Mouse (Mus musculus) thymus, postnatal 0 days (tissue): ENCODE data around the gene Stambp. TPM values are rescaled to one million over a fixed set of nuclear protein-coding genes. Genes with fewer than 3 reads are reported as not detected.
"Not testable (repeated sequence)": the region's sequence is repeated elsewhere in the genome, so short reads cannot be mapped to it uniquely, and the experiment has no call there.

Experiments
- DNase-seq: peaks from one replicate; pipeline ENCODE4 v3.0.0-alpha.2; 2015; ENCODE audit warnings: low spot score
- polyA plus RNA-seq: library from polyadenylated mRNA; unstranded; fragments of >200 nt; fragmentation: Nextera tagmentation; extraction: Ambion mirVana; gene quantifications from 2 replicates; pipeline ENCODE4 v1.2.1, GENCODE M21; 2015

Gene Stambp
- 29.6 and 30.0 TPM in 2 replicates for polyA plus RNA-seq

DNA sequence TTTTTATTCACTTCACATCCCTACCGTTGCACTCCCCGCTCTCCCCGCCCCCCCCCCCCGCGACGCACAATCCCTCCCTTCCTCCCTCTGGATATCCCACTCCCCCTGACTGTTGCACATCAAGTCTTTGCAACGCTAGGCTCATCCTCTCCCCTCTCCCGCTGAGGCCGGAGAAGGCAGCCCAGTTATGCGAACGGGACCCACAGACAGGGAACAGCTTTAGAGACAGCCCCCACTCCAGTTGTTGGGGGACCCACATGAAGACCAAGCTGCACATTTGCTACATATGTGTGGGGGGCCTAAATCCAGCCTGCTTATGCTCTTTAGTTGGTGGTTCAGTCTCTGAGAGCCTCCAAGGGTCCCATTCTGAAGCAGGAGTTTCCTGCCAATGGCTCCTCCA is at the start of gene Stambp:
Stambp (minus strand) TSS at position 59 of the 400 bp plus-strand sequence.
- DNase-seq, result peak; percentile 11

DNA sequence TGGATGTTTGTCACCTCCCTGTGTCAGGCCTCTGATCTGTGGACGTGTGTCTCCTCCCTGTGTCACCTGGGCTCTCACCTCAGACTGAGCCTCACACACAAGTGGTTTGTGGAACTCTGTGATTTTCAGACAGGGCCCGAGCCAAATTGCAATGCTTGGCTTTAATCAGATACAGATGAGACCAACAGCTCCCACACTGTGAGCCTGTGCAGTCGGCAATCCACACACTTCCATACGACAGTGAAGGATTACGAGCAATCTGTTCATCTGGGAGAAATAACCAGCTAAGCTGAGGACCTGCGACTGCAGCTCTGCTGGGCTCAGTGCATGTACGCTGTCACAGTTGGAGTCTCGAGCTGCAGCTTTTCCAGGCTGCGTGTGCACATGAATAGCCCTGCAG is 47.4 kb upstream of the Stambp start:
- DNase-seq, result no peak

DNA sequence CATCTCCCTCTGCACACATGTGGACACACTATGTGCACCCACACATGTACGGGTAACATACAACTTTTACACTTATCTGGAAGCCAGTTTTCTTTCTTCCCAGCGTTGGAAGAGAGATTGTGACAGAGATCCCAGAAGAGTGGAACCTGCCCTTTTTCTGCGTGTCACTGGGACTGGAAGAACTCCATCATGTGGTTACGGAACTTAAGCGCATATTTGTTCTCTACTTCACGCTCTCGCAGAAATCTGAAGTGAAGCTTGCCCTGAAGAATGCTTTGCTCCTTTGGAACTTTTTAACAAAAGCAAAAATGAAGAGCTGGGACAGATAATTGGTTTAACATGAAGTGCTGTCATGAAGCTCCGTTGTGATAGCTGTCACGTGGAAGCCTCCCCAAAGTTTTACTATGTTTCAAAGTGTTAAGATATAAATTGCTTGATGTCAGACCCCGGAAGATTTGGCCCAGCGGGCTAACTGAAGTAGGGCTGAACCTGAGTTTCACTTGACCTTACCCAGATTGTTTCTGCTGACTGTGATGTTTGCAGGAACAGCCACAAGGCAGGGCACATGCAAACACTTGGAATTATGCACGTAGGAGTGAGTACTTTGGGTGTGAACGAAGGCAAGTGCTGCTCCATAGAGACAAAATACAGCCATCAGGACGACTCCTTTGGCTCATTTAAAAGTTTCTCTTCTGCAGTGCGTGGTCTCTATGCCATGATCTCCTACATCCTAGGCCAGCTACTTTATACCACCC is 45.2 kb upstream of the Stambp start:
- DNase-seq, result no peak

DNA sequence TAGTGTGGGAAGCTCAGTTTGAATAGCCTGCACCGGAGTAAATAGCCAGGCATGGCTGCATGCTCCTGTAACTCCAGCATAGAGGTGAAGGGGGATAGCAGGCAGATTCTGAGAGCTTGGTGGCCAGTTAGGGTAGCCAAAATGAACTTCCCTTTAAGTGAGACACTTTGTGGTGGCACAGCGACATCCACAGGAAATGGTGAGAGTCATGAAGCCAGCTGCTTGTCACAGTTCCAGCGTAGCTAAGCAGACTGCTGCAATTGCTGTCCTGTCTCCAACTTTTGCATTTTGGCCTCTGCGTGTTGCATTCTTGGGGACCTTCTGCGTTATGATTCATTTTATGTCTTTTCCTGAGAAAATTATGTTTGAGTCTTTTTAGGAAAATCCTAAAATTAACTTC is 44.0 kb upstream of the Stambp start:
- peak; percentile 36 for DNase-seq

DNA sequence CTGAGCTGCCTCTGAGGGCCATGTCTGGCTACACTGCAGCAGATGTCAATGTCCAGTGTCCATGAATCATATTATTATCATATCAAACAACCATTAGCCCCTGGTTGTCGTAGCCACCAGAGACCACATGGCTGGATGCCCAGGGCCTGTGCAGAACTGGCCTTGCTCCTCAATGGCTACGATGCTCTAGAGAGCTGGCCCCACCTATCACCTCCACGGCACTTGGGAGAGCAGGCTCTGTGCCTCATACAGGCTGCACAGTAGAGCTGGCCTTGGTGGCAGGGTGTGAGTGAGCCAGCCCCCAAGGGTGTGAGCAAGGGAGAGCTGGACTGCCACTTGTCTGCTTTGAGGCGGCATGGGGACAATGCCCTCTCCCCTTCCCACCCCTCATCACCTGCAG is 41.9 kb upstream of the Stambp start:
- DNase-seq, result no peak

DNA sequence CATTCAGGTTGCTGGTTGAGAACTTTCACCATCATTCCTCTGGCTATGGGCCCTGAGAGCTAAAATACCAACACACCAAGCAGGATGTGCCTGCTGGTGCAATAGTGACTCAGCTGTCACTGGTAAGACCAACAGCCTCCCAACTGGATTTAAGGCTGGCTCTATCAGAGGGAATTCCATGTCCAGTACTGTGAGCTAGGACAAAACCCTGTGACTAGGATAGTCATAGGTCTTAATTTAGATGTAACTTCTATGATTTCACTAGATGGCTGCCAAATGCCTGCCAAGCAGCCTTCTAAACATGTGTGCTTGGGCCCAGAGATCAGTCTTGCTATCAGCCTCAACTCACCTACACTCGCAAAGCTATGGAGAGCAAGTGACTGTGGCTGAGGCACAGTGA is 40.4 kb upstream of the Stambp start:
- no peak for DNase-seq

DNA sequence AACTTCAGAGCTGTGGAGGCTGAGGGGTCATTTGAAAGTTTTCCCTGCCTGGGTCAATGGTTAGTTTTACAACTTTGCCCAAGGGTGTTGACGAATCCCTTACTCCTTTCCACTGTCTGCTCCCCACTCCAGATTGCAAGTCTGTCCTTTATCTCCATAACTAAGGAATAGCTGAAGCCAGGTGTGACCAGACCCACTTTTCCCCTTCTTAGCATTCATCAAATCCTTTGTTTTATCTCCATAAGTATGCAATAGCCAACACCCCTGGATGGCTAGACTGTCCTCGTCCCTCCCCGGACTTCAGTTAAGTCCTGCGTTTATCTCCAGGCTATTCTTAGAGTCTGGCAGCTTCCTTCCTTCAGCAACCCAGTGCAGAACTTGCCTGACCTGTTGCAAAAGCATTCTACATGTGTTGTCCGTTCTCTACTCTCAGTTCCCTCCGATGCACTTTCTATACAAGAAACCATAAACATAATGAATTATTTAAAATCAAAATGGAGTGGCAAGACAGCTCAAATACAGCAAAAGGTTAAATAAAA is 27.2 kb upstream of the Stambp start:
- DNase-seq, result no peak

DNA sequence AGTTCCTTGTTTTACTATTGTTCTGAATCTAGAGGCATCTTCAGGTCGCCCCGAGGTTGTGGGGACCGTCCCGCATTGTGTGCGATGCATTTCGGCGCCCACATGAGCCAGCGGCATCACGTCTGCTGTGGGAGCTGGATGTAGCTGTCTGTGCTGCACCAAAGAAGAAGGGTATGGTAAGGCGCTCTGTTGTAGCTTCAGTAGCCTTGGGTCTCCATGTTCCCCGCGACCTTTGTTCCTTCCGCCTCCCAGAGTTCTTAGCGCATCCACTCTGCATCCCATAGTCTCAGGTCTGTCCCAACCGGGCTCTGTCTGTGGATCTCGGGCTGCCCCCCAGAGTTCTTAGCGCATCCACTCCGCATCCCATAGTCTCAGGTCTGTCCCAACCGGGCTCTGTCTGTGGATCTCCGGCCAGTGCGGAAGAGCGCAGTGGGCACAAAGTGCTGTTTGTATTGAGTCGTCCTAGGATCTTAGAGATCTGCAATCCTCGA is 26.6 kb upstream of the Stambp start:
- DNase-seq, result no peak

DNA sequence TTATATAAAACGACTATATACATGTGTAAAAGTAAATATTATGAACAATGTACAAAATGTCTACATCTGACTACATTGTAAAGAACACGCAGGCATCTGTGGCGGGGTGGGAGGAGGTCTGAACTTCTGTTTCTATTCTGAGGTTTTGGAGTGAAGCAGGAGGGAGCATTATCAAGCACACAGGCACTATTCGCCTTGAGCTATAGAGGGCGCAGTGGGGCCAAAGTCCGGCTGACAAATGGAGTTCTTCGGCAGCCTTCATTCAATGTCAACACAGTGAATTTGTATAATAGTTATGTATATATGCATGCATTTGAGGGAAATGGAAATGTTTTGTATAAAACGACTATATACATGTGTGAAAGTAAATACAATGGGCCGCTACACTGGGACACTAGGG is 26.1 kb upstream of the Stambp start:
- peak; percentile 62 for DNase-seq

DNA sequence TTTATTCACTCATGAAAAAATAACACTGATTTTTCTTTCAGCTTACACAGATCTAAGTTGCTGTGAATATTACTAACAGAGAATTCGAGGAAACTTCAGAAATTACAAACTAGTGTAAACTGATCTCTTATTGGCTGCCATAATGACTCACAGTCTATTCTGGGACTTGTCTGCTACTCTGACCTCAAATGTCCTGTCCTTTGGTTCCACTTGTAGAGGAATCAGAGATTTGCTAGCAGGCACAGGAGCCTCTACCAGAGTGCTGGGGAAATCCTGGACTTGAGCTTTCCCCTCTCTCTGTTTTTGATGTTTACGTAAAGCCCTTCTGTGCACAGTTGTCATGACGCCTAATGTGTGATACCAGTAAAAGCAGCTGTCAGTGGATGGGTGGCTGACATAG is 25.5 kb upstream of the Stambp start:
- no peak for DNase-seq

DNA sequence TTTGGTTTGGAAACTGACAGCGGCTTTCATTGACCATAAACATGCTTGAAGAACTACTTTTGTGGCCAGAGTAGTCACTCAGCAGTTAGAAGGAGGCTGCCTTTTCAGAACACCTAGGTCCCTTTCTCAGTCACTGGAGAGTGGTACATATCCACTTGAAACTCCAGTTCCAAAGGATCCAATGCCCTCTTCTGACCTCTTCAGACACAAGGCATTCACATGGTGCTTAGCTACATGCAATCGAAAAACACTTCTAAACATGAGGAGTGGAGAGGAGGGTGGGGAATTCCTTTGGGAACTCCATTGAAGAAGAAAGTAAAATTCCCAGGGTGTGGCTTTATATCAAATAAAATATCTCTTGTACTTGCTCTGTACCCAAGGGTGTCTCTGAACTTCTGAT is 22.5 kb upstream of the Stambp start:
- no peak for DNase-seq

DNA sequence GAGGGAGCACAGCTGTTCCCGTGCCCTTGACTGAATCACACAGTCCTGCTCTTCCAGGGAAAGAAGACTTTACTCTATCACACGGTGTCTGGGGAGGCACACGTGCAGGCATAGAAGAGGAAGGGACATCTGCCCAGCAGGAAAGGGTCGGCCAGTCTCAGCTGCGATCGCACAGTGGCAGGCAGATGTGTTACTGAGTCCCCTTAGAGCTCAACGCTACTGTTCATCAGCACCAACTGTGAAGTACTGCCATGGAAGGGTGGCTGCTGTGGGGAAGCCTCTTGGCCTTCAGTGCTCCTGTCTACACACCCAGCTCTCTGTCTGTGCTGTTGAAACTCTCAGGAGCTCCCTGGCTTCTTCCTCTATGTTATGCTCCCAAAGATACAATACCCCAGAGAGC is 21.4 kb upstream of the Stambp start:
- DNase-seq, result no peak

DNA sequence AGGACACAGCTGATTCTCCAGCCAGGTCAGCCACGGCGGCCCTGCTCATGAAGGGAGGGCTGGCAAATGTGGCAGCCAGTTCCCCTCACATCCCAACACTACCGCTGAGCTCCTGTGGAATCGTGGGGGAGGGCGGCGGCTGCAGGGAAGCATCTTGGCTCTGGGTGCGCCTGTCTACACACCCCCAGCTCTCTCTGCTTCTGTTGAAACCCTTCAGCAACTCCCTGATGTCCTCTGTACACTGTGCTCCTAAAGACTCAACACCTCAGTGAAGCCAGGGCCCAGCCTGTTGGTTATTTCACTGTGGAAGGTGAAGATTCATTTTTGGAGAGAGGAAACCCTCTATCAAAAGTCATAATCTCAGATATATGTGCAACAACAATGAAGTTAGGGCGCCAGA is 19.5 kb upstream of the Stambp start:
- DNase-seq, result no peak

DNA sequence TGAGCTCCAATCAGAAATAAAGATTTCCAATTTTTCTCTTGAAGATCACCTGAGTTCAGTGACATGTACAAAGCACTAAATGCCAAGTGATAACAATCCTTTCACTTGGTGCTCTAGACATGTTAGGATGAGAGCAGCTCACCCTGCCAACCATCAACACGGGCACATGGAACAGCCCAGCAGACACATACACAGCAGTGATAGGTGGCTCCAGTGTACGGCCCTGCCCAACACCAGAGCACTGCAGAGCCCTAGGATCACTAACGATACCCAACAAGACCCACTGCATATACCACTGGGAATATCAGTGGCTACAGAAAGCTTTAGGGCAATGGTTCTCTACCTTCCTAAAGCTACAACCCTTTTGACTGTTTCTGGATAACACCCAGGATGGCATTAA is 17.8 kb upstream of the Stambp start:
- no peak for DNase-seq

DNA sequence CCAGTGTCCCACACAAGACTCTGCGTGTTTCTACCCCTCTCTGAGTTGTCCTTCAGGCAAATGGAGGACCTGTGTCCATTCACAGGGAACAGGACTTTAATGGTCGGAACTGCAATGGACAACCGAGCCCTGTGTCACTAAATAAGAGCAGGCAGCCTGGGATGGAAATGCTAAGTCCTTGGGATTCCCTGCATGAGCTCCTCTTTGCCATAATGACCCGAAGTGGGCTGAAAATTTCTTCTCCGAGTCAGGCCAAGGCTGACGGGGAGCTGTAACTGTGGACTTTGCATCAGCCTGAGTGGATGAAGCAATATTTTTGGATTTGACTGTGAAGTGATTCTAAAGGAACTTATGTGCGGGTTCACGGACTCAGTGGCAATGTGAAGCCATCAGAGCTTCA is 14.7 kb upstream of the Stambp start:
- not testable (repeated sequence) for DNase-seq

DNA sequence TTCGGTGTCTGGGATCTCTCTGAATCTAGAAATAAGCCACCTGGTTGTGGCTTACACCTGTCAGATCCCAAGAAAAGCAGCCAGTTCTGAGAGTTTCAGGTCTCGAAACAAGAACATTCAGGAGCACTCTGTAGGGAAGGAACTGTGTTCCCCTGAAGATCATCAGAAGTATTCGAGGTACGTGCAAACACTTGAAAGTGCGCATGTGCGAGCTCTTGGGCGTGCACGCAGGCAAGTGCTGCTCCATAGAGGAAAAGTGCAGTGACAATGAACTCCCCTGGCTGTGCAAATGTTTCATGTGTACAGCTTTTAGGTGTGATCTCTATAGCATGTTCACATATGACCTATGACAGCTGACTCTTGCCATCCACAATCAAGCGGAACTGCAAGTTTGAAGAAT is 12.8 kb upstream of the Stambp start:
- DNase-seq, result not testable (repeated sequence)

DNA sequence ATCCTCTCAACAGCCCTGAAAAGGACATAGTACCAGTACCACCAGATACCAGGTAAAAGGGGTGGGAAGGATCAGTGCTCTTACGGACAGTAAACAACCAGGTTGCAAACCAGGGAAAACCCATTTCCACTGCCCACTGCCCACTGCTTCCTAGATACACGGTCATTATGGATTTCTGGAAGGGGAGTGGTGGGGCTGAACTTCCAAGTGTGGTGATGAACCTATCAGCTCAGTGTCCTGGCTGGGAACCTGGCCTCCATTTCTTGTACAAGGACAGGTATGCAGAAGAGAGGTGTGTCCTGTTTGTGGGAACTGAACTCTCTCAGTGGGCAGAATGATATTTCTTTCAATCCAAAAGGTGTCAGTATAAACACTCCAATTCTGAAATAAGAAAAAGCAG is 11.1 kb upstream of the Stambp start:
- DNase-seq, result no peak

DNA sequence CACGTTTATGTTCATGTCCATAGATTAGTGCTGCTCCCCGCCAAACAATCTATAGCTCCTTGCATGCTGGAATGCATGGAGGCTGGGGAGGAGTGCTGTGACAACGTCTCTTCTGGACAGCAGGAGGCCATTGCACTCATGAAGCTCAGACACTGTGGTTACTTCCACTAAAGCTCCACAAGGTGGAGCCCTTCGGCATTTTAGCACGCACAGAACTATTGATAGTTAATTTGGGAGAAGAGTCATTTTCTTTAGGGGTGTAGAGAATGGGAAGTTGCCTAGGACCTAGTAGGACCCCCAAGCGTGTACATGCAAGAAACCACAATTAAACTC is 10.4 kb upstream of the Stambp start:
- DNase-seq, result peak; percentile 70

DNA sequence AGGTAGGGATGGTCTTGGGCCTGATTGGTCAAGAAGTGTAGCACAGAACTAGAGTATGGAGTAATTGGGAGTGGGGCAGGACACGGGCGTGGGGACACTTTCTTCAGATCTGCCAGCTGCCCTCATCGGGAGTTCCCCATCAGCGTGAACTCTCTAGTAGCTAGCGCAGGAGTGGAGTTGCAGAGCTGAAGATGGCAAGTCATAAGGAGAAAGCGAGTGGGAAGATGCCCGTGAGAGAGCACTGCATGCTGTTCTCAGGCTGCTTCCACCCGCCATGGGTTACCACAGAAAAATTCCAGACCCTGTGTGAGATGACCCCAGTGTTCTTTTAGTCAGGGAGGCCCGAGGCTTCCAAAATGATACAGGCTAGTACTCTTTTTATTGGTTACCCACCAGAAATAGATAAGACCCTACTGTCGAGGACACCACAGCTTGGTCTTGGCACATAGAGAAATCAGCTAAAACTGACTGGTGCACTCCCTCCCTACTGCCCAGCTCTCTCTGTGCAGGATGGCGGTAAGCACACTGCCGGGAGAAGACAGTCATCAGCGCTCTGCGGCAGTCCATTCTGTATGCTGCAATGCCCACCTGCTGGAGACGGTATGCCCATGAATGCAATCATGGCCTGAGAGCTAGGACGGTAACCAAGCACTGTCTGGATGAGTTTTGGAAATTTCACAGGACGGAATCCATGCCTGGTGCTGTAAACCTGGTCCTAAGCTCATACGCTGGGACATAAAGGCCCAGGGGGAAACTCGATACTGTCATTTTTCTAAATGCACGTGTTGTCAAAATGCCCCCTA is 9.8 kb upstream of the Stambp start:
- DNase-seq, result no peak

DNA sequence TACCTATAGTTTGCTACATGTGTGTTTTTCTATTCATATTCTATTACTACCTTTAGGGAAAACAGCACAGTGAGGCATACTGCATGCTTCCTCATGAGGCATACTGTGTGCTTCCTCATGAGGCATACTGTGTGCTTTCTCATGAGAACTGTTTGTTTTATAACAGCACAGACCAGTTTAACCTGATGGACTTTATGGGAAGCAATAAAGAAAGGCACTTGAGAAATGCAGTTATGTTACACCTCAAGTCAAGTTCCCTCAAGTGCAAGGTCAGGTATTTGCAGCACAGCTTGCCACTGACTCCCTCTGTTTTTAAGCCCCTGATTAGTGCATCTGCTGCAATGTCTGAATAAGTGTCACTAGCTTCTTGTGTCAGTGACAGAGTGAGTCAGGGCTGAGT is 5.0 kb upstream of the Stambp start:
- DNase-seq, result no peak

DNA sequence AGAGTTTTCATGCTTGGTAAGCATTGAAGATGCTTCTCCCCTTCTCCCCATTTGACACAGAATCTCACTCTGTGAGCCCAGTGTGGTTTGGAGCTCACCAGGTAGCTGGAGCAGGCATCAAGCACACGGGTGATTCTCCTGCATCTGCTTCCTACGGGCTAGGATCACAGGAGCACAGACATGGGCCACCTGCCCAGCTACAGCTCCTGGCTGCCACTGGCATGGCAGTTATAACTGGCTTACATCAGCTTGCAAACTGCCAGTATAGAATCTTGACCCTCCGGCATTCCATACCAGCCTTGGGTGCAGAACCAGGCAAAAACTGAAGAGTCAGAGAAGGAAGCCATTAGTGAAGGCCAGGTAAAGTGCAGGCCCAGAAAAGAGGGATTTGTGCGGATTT is 3.1 kb upstream of the Stambp start:
- DNase-seq, result no peak

DNA sequence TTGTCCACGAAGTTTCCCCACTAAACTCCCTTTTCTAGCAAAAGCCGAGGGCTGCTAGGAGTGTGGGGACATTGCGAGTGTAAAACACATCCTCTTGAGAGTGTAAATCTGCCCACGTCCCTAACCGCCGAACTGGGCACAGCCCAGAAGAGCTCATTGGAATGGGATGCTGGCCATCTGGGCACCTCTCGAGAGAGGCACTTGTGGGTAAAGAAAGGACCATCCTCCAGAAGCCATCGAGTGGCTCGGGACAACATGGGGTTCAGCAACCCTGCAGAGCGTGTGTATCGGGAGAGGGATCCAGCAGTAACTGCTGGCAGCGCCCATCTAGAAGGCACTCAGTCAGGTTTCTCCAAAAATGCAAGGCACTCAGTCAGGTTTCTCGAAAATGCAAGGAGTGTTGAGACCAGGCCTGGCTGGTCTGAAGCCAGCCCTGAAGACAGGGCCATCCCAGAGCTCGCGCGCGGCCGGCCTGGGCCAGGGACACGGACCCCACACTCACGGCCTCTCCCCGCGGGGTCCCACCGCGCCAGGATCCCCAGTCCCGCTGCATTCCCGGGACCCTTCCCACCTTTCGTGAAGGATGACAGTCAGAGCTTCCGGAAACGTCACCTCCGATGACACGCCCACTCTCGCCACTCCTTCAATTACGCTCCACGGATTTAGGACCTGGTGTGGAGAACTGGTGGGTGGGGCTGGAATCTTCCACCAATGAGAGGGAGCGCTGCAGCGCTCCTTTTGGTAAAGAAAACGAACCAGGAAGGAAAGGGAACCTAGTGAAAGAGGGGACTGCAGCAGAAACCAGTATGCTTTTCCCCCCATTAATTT is 475 bp downstream of the Stambp start:
- DNase-seq, result peak; percentile 89
